Mouse (Mus musculus): ENCODE measurements around the gene Cacnb2. TPM values are rescaled to one million over a fixed set of nuclear protein-coding genes. Genes with fewer than 3 reads are reported as not detected.

The Cacnb2 gene
- polyA plus RNA-seq, 1 experiment from 2014 or later: 6.9 TPM

- H3K4me1 ChIP-seq: no peaks in the 10 kb centered on the region
- no peak overlapping the region for H3K27ac ChIP-seq (replicated peaks)
- H3K4me3 ChIP-seq (replicated peaks): no peak overlapping the region
- H3K36me3 ChIP-seq: no peaks in the 10 kb centered on the region
- no peaks in the 10 kb centered on the region for H3K27me3 ChIP-seq (replicated peaks)
- WGBS: 31% methylated on average over 4 of the region's 4 CpGs
- no peak overlapping the region for H3K9ac ChIP-seq (replicated peaks)
- H3K4me2 ChIP-seq: no peak overlapping the region
- ATAC-seq (ENCODE audit: low FRiP score): peak; percentile 86
- H3K9me3 ChIP-seq (replicated peaks): no peaks in the 10 kb centered on the region
These were observed 198.7 kb downstream of the Cacnb2 start for GRCm38 (mm10) chr2:14801446-14802046.

- 41% methylated on average over 6 of the region's 6 CpGs for WGBS
- Histone ChIP-seq H3K27me3 (replicated peaks) (no peaks in the 10 kb centered on the region), H3K9me3 (replicated peaks) (no peaks in the 10 kb centered on the region), H3K27ac (replicated peaks) (no peak overlapping the region), H3K4me2 (no peak overlapping the region), H3K9ac (replicated peaks) (no peak overlapping the region), H3K36me3 (no peaks in the 10 kb centered on the region), H3K4me1 (no peaks in the 10 kb centered on the region; the same call in 1 of the 2 replicates), H3K4me3 (replicated peaks) (no peak overlapping the region)
- ATAC-seq (ENCODE audit: low FRiP score): no peak
These were observed 204.9 kb downstream of the Cacnb2 start for GRCm38 (mm10) chr2:14807650-14808347.

GRCm38 (mm10) chr2:14814977-14815376 lies 212.1 kb downstream of the Cacnb2 start:
- no peaks in the 10 kb centered on the region for H3K27me3 ChIP-seq (replicated peaks)
- H3K9ac ChIP-seq (replicated peaks): no peak overlapping the region
- no peak overlapping the region for H3K4me2 ChIP-seq
- no peak overlapping the region for H3K27ac ChIP-seq (replicated peaks)
- no peaks in the 10 kb centered on the region for H3K36me3 ChIP-seq
- no peak overlapping the region for H3K4me3 ChIP-seq (replicated peaks)
- H3K4me1 ChIP-seq: no peaks in the 10 kb centered on the region
- H3K9me3 ChIP-seq (replicated peaks): no peaks in the 10 kb centered on the region; the same call in 1 of the 2 replicates
- ATAC-seq (ENCODE audit: low FRiP score): no peak

- Histone ChIP-seq H3K9me3 (replicated peaks) (no peaks in the 10 kb centered on the region; the same call in 1 of the 2 replicates), H3K9ac (replicated peaks) (no peak overlapping the region), H3K27me3 (replicated peaks) (no peaks in the 10 kb centered on the region), H3K4me2 (no peak overlapping the region), H3K4me1 (no peaks in the 10 kb centered on the region), H3K27ac (replicated peaks) (no peak overlapping the region), H3K36me3 (no peaks in the 10 kb centered on the region), H3K4me3 (replicated peaks) (no peak overlapping the region)
- ATAC-seq (ENCODE audit: low FRiP score): no peak
- 39% methylated on average over 1 of the region's 1 CpGs for WGBS
These were observed 215.8 kb downstream of the Cacnb2 start for GRCm38 (mm10) chr2:14818651-14819050.

- no peak for ATAC-seq (ENCODE audit: low FRiP score)
- no peak overlapping the region for H3K27ac ChIP-seq (replicated peaks)
- H3K9me3 ChIP-seq (replicated peaks): no peaks in the 10 kb centered on the region; the same call in 1 of the 2 replicates
- no peak overlapping the region for H3K4me2 ChIP-seq
- no peaks in the 10 kb centered on the region for H3K27me3 ChIP-seq (replicated peaks)
- no peak overlapping the region for H3K4me3 ChIP-seq (replicated peaks)
- no peaks in the 10 kb centered on the region for H3K4me1 ChIP-seq
- H3K9ac ChIP-seq (replicated peaks): no peak overlapping the region
- H3K36me3 ChIP-seq: no peaks in the 10 kb centered on the region
- WGBS: 91% methylated on average over 2 of the region's 2 CpGs
These were observed 218.1 kb downstream of the Cacnb2 start for GRCm38 (mm10) chr2:14820946-14821345.

GRCm38 (mm10) chr2:14823105-14823504 lies 220.2 kb downstream of the Cacnb2 start:
- H3K27ac ChIP-seq (replicated peaks): no peak overlapping the region
- no peak overlapping the region for H3K9ac ChIP-seq (replicated peaks)
- H3K4me3 ChIP-seq (replicated peaks): no peak overlapping the region
- H3K27me3 ChIP-seq (replicated peaks): no peaks in the 10 kb centered on the region
- H3K36me3 ChIP-seq: no peaks in the 10 kb centered on the region
- H3K9me3 ChIP-seq (replicated peaks): no peaks in the 10 kb centered on the region; the same call in 1 of the 2 replicates
- H3K4me2 ChIP-seq: no peak overlapping the region
- H3K4me1 ChIP-seq: no peaks in the 10 kb centered on the region
- peak; percentile 41; the same call in 1 of the 2 replicates for ATAC-seq (ENCODE audit: low FRiP score)

- H3K36me3 ChIP-seq: no peaks in the 10 kb centered on the region
- no peak; the same call in 1 of the 2 replicates for ATAC-seq (ENCODE audit: low FRiP score)
- no peaks in the 10 kb centered on the region for H3K4me1 ChIP-seq
- 61% methylated on average over 11 of the region's 11 CpGs for WGBS
- no peaks in the 10 kb centered on the region; the same call in 1 of the 2 replicates for H3K9me3 ChIP-seq (replicated peaks)
- H3K4me3 ChIP-seq (replicated peaks): no peak overlapping the region
- H3K4me2 ChIP-seq: no peak overlapping the region
- no peaks in the 10 kb centered on the region for H3K27me3 ChIP-seq (replicated peaks)
- no peak overlapping the region for H3K27ac ChIP-seq (replicated peaks)
- no peak overlapping the region for H3K9ac ChIP-seq (replicated peaks)
These were observed 221.0 kb downstream of the Cacnb2 start for GRCm38 (mm10) chr2:14823816-14824348.

GRCm38 (mm10) chr2:14825146-14825545 lies 222.3 kb downstream of the Cacnb2 start:
- 68% methylated on average over 4 of the region's 4 CpGs for WGBS
- Histone ChIP-seq H3K9me3 (replicated peaks) (no peaks in the 10 kb centered on the region), H3K27me3 (replicated peaks) (no peaks in the 10 kb centered on the region), H3K4me2 (no peak overlapping the region), H3K27ac (replicated peaks) (no peak overlapping the region), H3K4me1 (no peaks in the 10 kb centered on the region), H3K4me3 (replicated peaks) (no peak overlapping the region), H3K9ac (replicated peaks) (no peak overlapping the region), H3K36me3 (no peaks in the 10 kb centered on the region)
- no peak for ATAC-seq (ENCODE audit: low FRiP score)

GRCm38 (mm10) chr2:14829451-14829850 lies 226.6 kb downstream of the Cacnb2 start:
- no peaks in the 10 kb centered on the region for H3K36me3 ChIP-seq
- no peaks in the 10 kb centered on the region for H3K9me3 ChIP-seq (replicated peaks)
- no peaks in the 10 kb centered on the region for H3K4me1 ChIP-seq
- H3K9ac ChIP-seq (replicated peaks): no peak overlapping the region
- H3K4me2 ChIP-seq: no peak overlapping the region
- no peak for ATAC-seq (ENCODE audit: low FRiP score)
- H3K27me3 ChIP-seq (replicated peaks): no peaks in the 10 kb centered on the region
- 66% methylated on average over 3 of the region's 3 CpGs for WGBS
- H3K4me3 ChIP-seq (replicated peaks): no peak overlapping the region
- no peak overlapping the region for H3K27ac ChIP-seq (replicated peaks)

GRCm38 (mm10) chr2:14831308-14831707 lies 228.4 kb downstream of the Cacnb2 start:
- H3K9me3 ChIP-seq (replicated peaks): no peaks in the 10 kb centered on the region
- WGBS: 62% methylated on average over 2 of the region's 2 CpGs
- H3K4me1 ChIP-seq: no peaks in the 10 kb centered on the region

GRCm38 (mm10) chr2:14834700-14835317 lies 231.9 kb downstream of the Cacnb2 start:
- Histone ChIP-seq H3K9ac (replicated peaks) (no peak overlapping the region), H3K4me2 (no peak overlapping the region), H3K4me1 (no peaks in the 10 kb centered on the region), H3K4me3 (replicated peaks) (no peak overlapping the region), H3K27me3 (replicated peaks) (no peaks in the 10 kb centered on the region), H3K9me3 (replicated peaks) (no peaks in the 10 kb centered on the region), H3K36me3 (no peaks in the 10 kb centered on the region), H3K27ac (replicated peaks) (no peak overlapping the region)
- 74% methylated on average over 5 of the region's 5 CpGs for WGBS
- ATAC-seq (ENCODE audit: low FRiP score): no peak

More at GRCm38 (mm10) chr2:14831308-14831707, 228.4 kb downstream of the Cacnb2 start:
- Histone ChIP-seq H3K27me3 (replicated peaks) (no peaks in the 10 kb centered on the region), H3K9ac (replicated peaks) (no peak overlapping the region), H3K4me2 (no peak overlapping the region), H3K36me3 (no peaks in the 10 kb centered on the region), H3K27ac (replicated peaks) (no peak overlapping the region), H3K4me3 (replicated peaks) (no peak overlapping the region)
- no peak for ATAC-seq (ENCODE audit: low FRiP score)

- WGBS: 53% methylated on average over 1 of the region's 1 CpGs
- Histone ChIP-seq H3K9ac (replicated peaks) (no peak overlapping the region), H3K4me2 (no peak overlapping the region), H3K36me3 (no peaks in the 10 kb centered on the region), H3K27me3 (replicated peaks) (no peaks in the 10 kb centered on the region), H3K9me3 (replicated peaks) (no peaks in the 10 kb centered on the region), H3K4me3 (replicated peaks) (no peak overlapping the region), H3K27ac (replicated peaks) (no peak overlapping the region), H3K4me1 (no peaks in the 10 kb centered on the region)
- no peak for ATAC-seq (ENCODE audit: low FRiP score)
These were observed 238.4 kb downstream of the Cacnb2 start for GRCm38 (mm10) chr2:14841272-14841671.
